Mouse (Mus musculus): Measurements from ENCODE around the gene Pdss2.

DNA sequence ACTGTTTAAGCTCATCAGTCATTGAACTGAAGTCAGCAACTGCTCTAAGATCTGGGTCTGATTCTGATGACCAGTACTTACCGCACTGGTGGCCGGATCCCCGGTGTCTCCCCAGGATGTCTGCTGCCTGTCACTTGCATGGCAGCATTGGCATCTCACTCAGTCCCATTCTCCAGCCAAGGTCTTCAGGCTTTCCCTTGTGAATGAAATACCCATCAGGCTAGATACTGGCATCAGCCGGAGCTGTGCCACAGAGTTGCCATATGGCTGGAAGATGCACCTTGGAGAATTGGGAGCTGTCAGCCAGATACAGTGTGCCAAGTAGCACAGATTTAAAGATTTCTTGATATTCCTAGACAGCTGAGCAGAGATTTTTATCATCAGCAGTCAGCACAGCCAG lies 281.3 kb downstream of the Pdss2 start:
- TF ChIP-seq CTCF (IDR thresholded peaks at IDR 0.05; ENCODE audit: insufficient read depth, low read length) (no peak), POLR2A (IDR thresholded peaks at IDR 0.05; ENCODE audit: borderline replicate concordance, extremely low read depth, low read depth, low read length) (no peak)

All from lung, adult 2 months (tissue).